ENCODE assay signal across 28 mouse cellular contexts in genomic region chr16:10878227-10878626, GRCm38 (mm10). TPM values are rescaled to one million over a fixed set of nuclear protein-coding genes. Genes with fewer than 3 reads are reported as not detected.
"Had no signal": no experiment of that assay in that cellular context is flagged by ENCODE, and none has a peak within 500 bp of the region (broad histone marks: within the 10 kb centered on the region; RNA-seq: fewer than 3 reads in every experiment).

No protein-coding gene starts in this region.

- DNase-seq: forebrain, postnatal 0 days; gastrocnemius, adult 2 months; gastrocnemius, postnatal 10 days; gastrocnemius, postnatal 25 days; heart, adult 11 months; heart, adult 2 months; heart, postnatal 14 days; heart, postnatal 36 days; kidney, adult 2 months; kidney, adult 9 months; kidney, postnatal 14 days; kidney, postnatal 36 days; liver had no signal

- H3K27me3 ChIP-seq: intestine, embryonic 15.5 days; kidney, embryonic 15.5 days had no signal

- H3K9me3 ChIP-seq: heart, embryonic 13.5 days; heart, embryonic 15.5 days; intestine, embryonic 15.5 days; kidney, embryonic 15.5 days; limb, embryonic 10.5 days; limb, embryonic 12.5 days had no signal

- H3K4me2 ChIP-seq: heart, embryonic 11.5 days; heart, embryonic 13.5 days; heart, embryonic 15.5 days; hindbrain, embryonic 14.5 days; intestine, embryonic 15.5 days; kidney, embryonic 15.5 days; limb, embryonic 12.5 days; liver, embryonic 11.5 days had no signal

- H3K27ac ChIP-seq: gastrocnemius, adult 2 months; heart, adult 2 months; heart, embryonic 13.5 days; heart, embryonic 15.5 days; hindbrain, embryonic 14.5 days; intestine, embryonic 15.5 days; kidney, embryonic 15.5 days; kidney, postnatal 0 days; left cerebral cortex, adult 2 months; limb, embryonic 10.5 days; limb, embryonic 12.5 days had no signal

- H3K36me3 ChIP-seq: heart, embryonic 13.5 days; heart, embryonic 15.5 days; intestine, embryonic 15.5 days; kidney, embryonic 15.5 days; limb, embryonic 10.5 days; limb, embryonic 12.5 days had no signal

- H3K9ac ChIP-seq: forebrain, postnatal 0 days; heart, embryonic 13.5 days; heart, embryonic 15.5 days; hindbrain, embryonic 14.5 days; intestine, embryonic 15.5 days; kidney, embryonic 15.5 days; limb, embryonic 12.5 days had no signal

- ATAC-seq: forebrain, postnatal 0 days; hindbrain, embryonic 16.5 days; inflammation-experienced regulatory T-cells, adult 6 months; intestine, embryonic 15.5 days; intestine, postnatal 0 days had no signal

- H3K4me3 ChIP-seq: gastrocnemius, adult 2 months; heart, adult 2 months; heart, embryonic 13.5 days; heart, embryonic 15.5 days; intestine, embryonic 15.5 days; kidney, embryonic 15.5 days; left cerebral cortex, adult 2 months; limb, embryonic 10.5 days; limb, embryonic 12.5 days had no signal

RNA-seq across cellular contexts. Expression of gene Rmi2, which starts 43.4 kb away (rescaled TPM):
- total RNA-seq: layer of hippocampus, adult 18-20 months had no signal
